Mouse (Mus musculus) thymus, adult 2 months (tissue): ENCODE data around the gene Mthfs.
"Not testable (repeated sequence)": the region's sequence is repeated elsewhere in the genome, so short reads cannot be mapped to it uniquely, and the experiment has no call there.

Source experiments
- CTCF ChIP-seq: fragments of 200-500 bp; IDR thresholded peaks from 2 replicates; pipeline ENCODE4 v1.5.1; 2012; ENCODE audit warnings: mild to moderate bottlenecking, control low read depth, low read length, moderate library complexity, borderline replicate concordance; ENCODE audit not compliant: control insufficient read depth, poor library complexity, insufficient read depth; ENCODE audit errors: extremely low read depth
- POLR2A ChIP-seq: fragments of 200-500 bp; IDR thresholded peaks from 2 replicates; pipeline ENCODE4 v1.6.1; 2012; ENCODE audit warnings: mild to moderate bottlenecking, low read length, control low read depth, moderate library complexity; ENCODE audit not compliant: control insufficient read depth, poor library complexity, insufficient read depth; ENCODE audit errors: extremely low read depth

GRCm38 (mm10) chr9:89211065-89211858 lies 786 bp downstream of the Mthfs start:
- TF ChIP-seq POLR2A, CTCF: not testable (repeated sequence)
